Mouse (Mus musculus): ENCODE measurements around the gene Frmd4a.

DNA sequence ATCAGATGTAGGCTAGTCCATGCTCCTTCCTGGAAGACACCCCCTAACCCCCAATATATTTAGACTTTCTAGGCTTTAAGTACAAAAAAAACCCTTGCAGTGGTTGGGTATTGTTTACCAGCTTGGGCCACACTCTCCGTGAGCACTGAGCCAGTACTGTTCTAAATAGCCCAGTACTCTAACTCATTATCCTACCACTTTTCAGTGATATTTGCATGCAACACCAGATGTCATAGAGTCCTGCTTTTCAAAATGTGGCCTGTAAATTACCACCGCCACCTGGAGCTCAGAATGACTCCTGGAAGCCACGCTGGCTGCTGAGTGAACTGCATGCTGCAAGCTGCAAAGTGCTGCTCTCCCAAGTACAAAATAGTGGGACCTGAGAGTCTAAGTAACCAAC, 590.7 kb downstream of the Frmd4a start:
- TF ChIP-seq POLR2A (IDR thresholded peaks at IDR 0.05; ENCODE audit: low read depth, low read length) (no peak), CTCF (IDR thresholded peaks at IDR 0.05; ENCODE audit: extremely low read depth, insufficient read length, insufficient replicate concordance, low read depth, low read length) (no peak)
